Mouse (Mus musculus) liver, postnatal 0 days (tissue): ENCODE measurements around the gene Cd38. TPM values are rescaled to one million over a fixed set of nuclear protein-coding genes. Genes with fewer than 3 reads are reported as not detected.

Source experiments
- ATAC-seq: fragments of 200-750 bp; cut with Nextera tagmentation; 2 replicates; pipeline ENCODE4 v1.8.0; 2017; ENCODE audit warnings: mild to moderate bottlenecking, moderate library complexity
- DNase-seq: peaks from one replicate; pipeline ENCODE4 v3.0.0-alpha.2; 2016
- H3K27ac ChIP-seq: fragments of 300-500 bp; sonication (generic); 2 replicates; pipeline ENCODE4 v1.5.1; 2014; ENCODE audit warnings: antibody characterized with exemption, moderate library complexity, mild to moderate bottlenecking, low read depth
- H3K27me3 ChIP-seq: fragments of 300-500 bp; sonication (generic); 2 replicates; pipeline ENCODE4 v1.6.1; 2014; ENCODE audit warnings: low read length, control low read depth, mixed read lengths; ENCODE audit not compliant: insufficient read depth
- H3K36me3 ChIP-seq: fragments of 300-500 bp; sonication (generic); replicated peaks from 2 replicates; pipeline ENCODE4 v1.6.1; 2014; ENCODE audit warnings: mild to moderate bottlenecking, control low read depth, low read length, moderate library complexity, mixed read lengths; ENCODE audit not compliant: insufficient read depth
- H3K4me1 ChIP-seq: fragments of 300-500 bp; sonication (generic); 2 replicates; pipeline ENCODE4 v1.6.1; 2014; ENCODE audit warnings: antibody characterized with exemption, mild to moderate bottlenecking, control low read depth; ENCODE audit not compliant: insufficient read depth
- H3K4me2 ChIP-seq: fragments of 300-500 bp; sonication (generic); 2 replicates; pipeline ENCODE4 v1.6.1; 2014; ENCODE audit warnings: low read depth, mild to moderate bottlenecking, low read length, moderate library complexity, mixed read lengths
- H3K4me3 ChIP-seq: fragments of 300-500 bp; sonication (generic); 2 replicates; pipeline ENCODE4 v1.5.1; 2014; ENCODE audit warnings: low read depth, low read length
- H3K9ac ChIP-seq: fragments of 300-500 bp; sonication (generic); replicated peaks from 2 replicates; pipeline ENCODE4 v1.6.1; 2014; ENCODE audit warnings: mild to moderate bottlenecking, moderate library complexity
- H3K9me3 ChIP-seq: fragments of 300-500 bp; sonication (generic); 2 replicates; pipeline ENCODE4 v1.6.1; 2016; ENCODE audit warnings: mild to moderate bottlenecking, control low read depth, low read length, mixed read lengths
- CTCF ChIP-seq: sonication (generic); IDR thresholded peaks from 2 replicates; pipeline ENCODE4 v1.5.1; 2016; ENCODE audit warnings: antibody characterized with exemption, low read depth
- EP300 ChIP-seq: IDR thresholded peaks from 2 replicates; pipeline ENCODE4 v1.6.1; 2016; ENCODE audit warnings: antibody characterized with exemption, low read depth, mild to moderate bottlenecking
- WGBS: fragments of 180-500 bp; shearing (Covaris S2); extraction: QIAGEN DNeasy Blood & Tissue Kit; methylation state at CpG from one replicate; pipeline ENCODE4 v1.1.7; 2014; ENCODE audit not compliant: insufficient replicate concordance; 5-methylcytosine and 5-hydroxymethylcytosine counted together
- polyA plus RNA-seq: library from polyadenylated mRNA; unstranded; fragments of >200 nt; fragmentation: Nextera tagmentation; extraction: Ambion mirVana; gene quantifications from 2 replicates; pipeline ENCODE4 v1.2.1, GENCODE M21; 2015

The Cd38 gene
- polyA plus RNA-seq, 1 experiment from 2014 or later: 20.5 TPM

GRCm38 (mm10) chr5:43842576-43843155 lies 25.7 kb upstream of the Cd38 start:
- no peak for TF ChIP-seq CTCF
- TF ChIP-seq EP300: no peak
- ATAC-seq (no peak), DNase-seq (no peak)
- no peak overlapping the region for H3K4me3 ChIP-seq
- no peak overlapping the region for H3K4me2 ChIP-seq
- H3K4me1 ChIP-seq: no peaks in the 10 kb centered on the region
- no peak overlapping the region for H3K9ac ChIP-seq
- no peak overlapping the region for H3K27ac ChIP-seq
- no peaks in the 10 kb centered on the region for H3K27me3 ChIP-seq
- 75% methylated on average over 3 of the region's 3 CpGs for WGBS
- H3K9me3 ChIP-seq: peaks cover 2% of the 10 kb centered on the region; the same call in 1 of the 2 replicates
- H3K36me3 ChIP-seq: no peaks in the 10 kb centered on the region

GRCm38 (mm10) chr5:43845083-43845482 lies 23.3 kb upstream of the Cd38 start:
- Histone ChIP-seq H3K27me3 (no peaks in the 10 kb centered on the region), H3K9ac (no peak overlapping the region), H3K4me3 (no peak overlapping the region), H3K27ac (no peak overlapping the region), H3K36me3 (no peaks in the 10 kb centered on the region), H3K4me2 (no peak overlapping the region), H3K9me3 (peaks cover 2% of the 10 kb centered on the region; the same call in 1 of the 2 replicates), H3K4me1 (no peaks in the 10 kb centered on the region)
- DNase-seq: no peak
- 84% methylated on average over 5 of the region's 5 CpGs for WGBS
- TF ChIP-seq EP300 (no peak), CTCF (no peak)
- no peak for ATAC-seq

GRCm38 (mm10) chr5:43845646-43846045 lies 22.7 kb upstream of the Cd38 start:
- no peak for ATAC-seq
- H3K36me3 ChIP-seq: no peaks in the 10 kb centered on the region
- no peak overlapping the region for H3K27ac ChIP-seq
- H3K27me3 ChIP-seq: no peaks in the 10 kb centered on the region
- H3K4me3 ChIP-seq: no peak overlapping the region
- peaks cover 2% of the 10 kb centered on the region; the same call in 1 of the 2 replicates for H3K9me3 ChIP-seq
- no peaks in the 10 kb centered on the region for H3K4me1 ChIP-seq
- TF ChIP-seq EP300 (no peak), CTCF (no peak)
- no peak for DNase-seq
- no peak overlapping the region for H3K4me2 ChIP-seq
- WGBS: 61% methylated on average over 1 of the region's 1 CpGs
- H3K9ac ChIP-seq: no peak overlapping the region

- WGBS: 45% methylated on average over 2 of the region's 2 CpGs
- no peak for DNase-seq
Measured at GRCm38 (mm10) chr5:43846227-43846626, 22.1 kb upstream of the Cd38 start.

GRCm38 (mm10) chr5:43847555-43847954 lies 20.8 kb upstream of the Cd38 start:
- no peaks in the 10 kb centered on the region for H3K36me3 ChIP-seq
- H3K4me3 ChIP-seq: no peak overlapping the region
- no peak overlapping the region for H3K27ac ChIP-seq
- peaks cover 2% of the 10 kb centered on the region; the same call in 1 of the 2 replicates for H3K9me3 ChIP-seq
- H3K4me2 ChIP-seq: no peak overlapping the region
- ATAC-seq (no peak), DNase-seq (no peak)
- H3K9ac ChIP-seq: no peak overlapping the region
- H3K4me1 ChIP-seq: no peaks in the 10 kb centered on the region; the same call in 1 of the 2 replicates
- TF ChIP-seq EP300 (no peak), CTCF (no peak)
- no peaks in the 10 kb centered on the region for H3K27me3 ChIP-seq

More at GRCm38 (mm10) chr5:43846227-43846626, 22.1 kb upstream of the Cd38 start:
- no peak for TF ChIP-seq EP300
- no peak for TF ChIP-seq CTCF
- H3K27me3 ChIP-seq: no peaks in the 10 kb centered on the region
- peaks cover 2% of the 10 kb centered on the region; the same call in 1 of the 2 replicates for H3K9me3 ChIP-seq
- no peak overlapping the region for H3K4me2 ChIP-seq
- no peaks in the 10 kb centered on the region for H3K36me3 ChIP-seq
- H3K9ac ChIP-seq: no peak overlapping the region
- H3K27ac ChIP-seq: no peak overlapping the region
- H3K4me3 ChIP-seq: no peak overlapping the region
- no peak for ATAC-seq
- no peaks in the 10 kb centered on the region for H3K4me1 ChIP-seq

GRCm38 (mm10) chr5:43848275-43848674 lies 20.1 kb upstream of the Cd38 start:
- H3K27me3 ChIP-seq: no peaks in the 10 kb centered on the region
- H3K4me3 ChIP-seq: no peak overlapping the region
- 67% methylated on average over 3 of the region's 3 CpGs for WGBS
- H3K4me1 ChIP-seq: peaks cover 2% of the 10 kb centered on the region
- peaks cover 2% of the 10 kb centered on the region; the same call in 1 of the 2 replicates for H3K9me3 ChIP-seq
- no peak for ATAC-seq
- H3K36me3 ChIP-seq: no peaks in the 10 kb centered on the region
- no peak overlapping the region for H3K27ac ChIP-seq
- no peak for DNase-seq
- TF ChIP-seq EP300 (no peak), CTCF (no peak)
- no peak overlapping the region for H3K9ac ChIP-seq
- no peak overlapping the region for H3K4me2 ChIP-seq
